Mouse (Mus musculus): Measurements from ENCODE around the gene Kyat3. TPM values are rescaled to one million over a fixed set of nuclear protein-coding genes. Genes with fewer than 3 reads are reported as not detected.
"Not testable (repeated sequence)": the region's sequence is repeated elsewhere in the genome, so short reads cannot be mapped to it uniquely, and the experiment has no call there.

The Kyat3 gene
- polyA plus RNA-seq, 1 experiment from 2014 or later = 14.0 TPM

- not testable (repeated sequence) for H3K9ac ChIP-seq (ENCODE audit: low read length); H3K9me3 ChIP-seq (ENCODE audit: control insufficient read depth, low read length); H3K27me3 ChIP-seq (ENCODE audit: control insufficient read depth, insufficient read depth, low read depth, low read length); H3K4me1 ChIP-seq (replicated peaks; ENCODE audit: control insufficient read depth, insufficient read depth, low read length); H3K36me3 ChIP-seq (ENCODE audit: control insufficient read depth, insufficient read depth, low read length); H3K27ac ChIP-seq (ENCODE audit: low read length); H3K4me2 ChIP-seq (ENCODE audit: low read depth, low read length); H3K4me3 ChIP-seq (ENCODE audit: low read length)
- ATAC-seq (ENCODE audit: low read depth) = 0 out of 2 replicates have a peak, but pooled peaks have one; percentile 20
- WGBS = 73% methylated on average over 13 of the region's 13 CpGs
These were observed 7.5 kb downstream of the Kyat3 start for GRCm38 (mm10) chr3:142708181-142708848.

- H3K27me3 ChIP-seq (ENCODE audit: control insufficient read depth, insufficient read depth, low read depth, low read length) = no peaks in the 10 kb centered on the region
- no peaks in the 10 kb centered on the region; the same call in 1 of the 2 replicates for H3K4me1 ChIP-seq (replicated peaks; ENCODE audit: control insufficient read depth, insufficient read depth, low read length)
- H3K9me3 ChIP-seq (ENCODE audit: control insufficient read depth, low read length) = no peaks in the 10 kb centered on the region
- no peak overlapping the region for H3K4me3 ChIP-seq (ENCODE audit: low read length)
- H3K4me2 ChIP-seq (ENCODE audit: low read depth, low read length) = no peak overlapping the region
- peak; percentile 51; the same call in 1 of the 2 replicates for ATAC-seq (ENCODE audit: low read depth)
- no peak overlapping the region for H3K27ac ChIP-seq (ENCODE audit: low read length)
- H3K9ac ChIP-seq (ENCODE audit: low read length) = no peak overlapping the region
- 39% methylated on average over 13 of the region's 13 CpGs for WGBS
- no peaks in the 10 kb centered on the region for H3K36me3 ChIP-seq (ENCODE audit: control insufficient read depth, insufficient read depth, low read length)
These were observed 8.1 kb downstream of the Kyat3 start for GRCm38 (mm10) chr3:142708849-142709419.

GRCm38 (mm10) chr3:142710360-142711007 is 9.6 kb downstream of the Kyat3 start:
- 6% methylated on average over 10 of the region's 10 CpGs for WGBS
- Histone ChIP-seq H3K9ac (ENCODE audit: low read length) (no peak overlapping the region), H3K9me3 (ENCODE audit: control insufficient read depth, low read length) (no peaks in the 10 kb centered on the region), H3K4me3 (ENCODE audit: low read length) (no peak overlapping the region), H3K27me3 (ENCODE audit: control insufficient read depth, insufficient read depth, low read depth, low read length) (no peaks in the 10 kb centered on the region), H3K4me1 (replicated peaks; ENCODE audit: control insufficient read depth, insufficient read depth, low read length) (no peaks in the 10 kb centered on the region; the same call in 1 of the 2 replicates), H3K36me3 (ENCODE audit: control insufficient read depth, insufficient read depth, low read length) (no peaks in the 10 kb centered on the region), H3K4me2 (ENCODE audit: low read depth, low read length) (peak overlapping the region; percentile 29), H3K27ac (ENCODE audit: low read length) (no peak overlapping the region)
- ATAC-seq (ENCODE audit: low read depth) = peak; percentile 51; the same call in 1 of the 2 replicates

GRCm38 (mm10) chr3:142711372-142711771 is 10.5 kb downstream of the Kyat3 start:
- Histone ChIP-seq H3K27ac (ENCODE audit: low read length) (no peak overlapping the region), H3K4me3 (ENCODE audit: low read length) (no peak overlapping the region), H3K4me2 (ENCODE audit: low read depth, low read length) (no peak overlapping the region), H3K9me3 (ENCODE audit: control insufficient read depth, low read length) (no peaks in the 10 kb centered on the region), H3K36me3 (ENCODE audit: control insufficient read depth, insufficient read depth, low read length) (no peaks in the 10 kb centered on the region), H3K4me1 (replicated peaks; ENCODE audit: control insufficient read depth, insufficient read depth, low read length) (no peaks in the 10 kb centered on the region; the same call in 1 of the 2 replicates), H3K9ac (ENCODE audit: low read length) (no peak overlapping the region), H3K27me3 (ENCODE audit: control insufficient read depth, insufficient read depth, low read depth, low read length) (no peaks in the 10 kb centered on the region)
- ATAC-seq (ENCODE audit: low read depth) = no peak
- WGBS = 82% methylated on average over 5 of the region's 5 CpGs

GRCm38 (mm10) chr3:142712401-142713040 is 11.7 kb downstream of the Kyat3 start:
- not testable (repeated sequence) for H3K4me1 ChIP-seq (replicated peaks; ENCODE audit: control insufficient read depth, insufficient read depth, low read length); H3K9me3 ChIP-seq (ENCODE audit: control insufficient read depth, low read length); H3K4me2 ChIP-seq (ENCODE audit: low read depth, low read length); ATAC-seq (ENCODE audit: low read depth); H3K36me3 ChIP-seq (ENCODE audit: control insufficient read depth, insufficient read depth, low read length); H3K27me3 ChIP-seq (ENCODE audit: control insufficient read depth, insufficient read depth, low read depth, low read length); H3K9ac ChIP-seq (ENCODE audit: low read length); H3K4me3 ChIP-seq (ENCODE audit: low read length); H3K27ac ChIP-seq (ENCODE audit: low read length)
- 88% methylated on average over 18 of the region's 18 CpGs for WGBS

- Histone ChIP-seq H3K27me3 (ENCODE audit: control insufficient read depth, insufficient read depth, low read depth, low read length) (no peaks in the 10 kb centered on the region), H3K9me3 (ENCODE audit: control insufficient read depth, low read length) (no peaks in the 10 kb centered on the region), H3K27ac (ENCODE audit: low read length) (no peak overlapping the region), H3K4me1 (replicated peaks; ENCODE audit: control insufficient read depth, insufficient read depth, low read length) (no peaks in the 10 kb centered on the region), H3K4me2 (ENCODE audit: low read depth, low read length) (no peak overlapping the region), H3K4me3 (ENCODE audit: low read length) (no peak overlapping the region), H3K36me3 (ENCODE audit: control insufficient read depth, insufficient read depth, low read length) (peaks cover 4% of the 10 kb centered on the region; the same call in 1 of the 2 replicates), H3K9ac (ENCODE audit: low read length) (no peak overlapping the region)
- no peak for ATAC-seq (ENCODE audit: low read depth)
- 84% methylated on average over 2 of the region's 2 CpGs for WGBS
These were observed 24.6 kb downstream of the Kyat3 start for GRCm38 (mm10) chr3:142725481-142725880.

GRCm38 (mm10) chr3:142725969-142726672 is 25.3 kb downstream of the Kyat3 start:
- Histone ChIP-seq H3K4me3 (ENCODE audit: low read length) (no peak overlapping the region), H3K36me3 (ENCODE audit: control insufficient read depth, insufficient read depth, low read length) (peaks cover 4% of the 10 kb centered on the region; the same call in 1 of the 2 replicates), H3K27ac (ENCODE audit: low read length) (no peak overlapping the region), H3K9ac (ENCODE audit: low read length) (no peak overlapping the region), H3K4me1 (replicated peaks; ENCODE audit: control insufficient read depth, insufficient read depth, low read length) (no peaks in the 10 kb centered on the region), H3K27me3 (ENCODE audit: control insufficient read depth, insufficient read depth, low read depth, low read length) (no peaks in the 10 kb centered on the region), H3K9me3 (ENCODE audit: control insufficient read depth, low read length) (no peaks in the 10 kb centered on the region), H3K4me2 (ENCODE audit: low read depth, low read length) (no peak overlapping the region)
- WGBS = 86% methylated on average over 22 of the region's 22 CpGs
- no peak for ATAC-seq (ENCODE audit: low read depth)

GRCm38 (mm10) chr3:142734291-142734690 is 33.4 kb downstream of the Kyat3 start:
- H3K9me3 ChIP-seq (ENCODE audit: control insufficient read depth, low read length) = no peaks in the 10 kb centered on the region
- no peak overlapping the region for H3K9ac ChIP-seq (ENCODE audit: low read length)
- no peaks in the 10 kb centered on the region for H3K36me3 ChIP-seq (ENCODE audit: control insufficient read depth, insufficient read depth, low read length)
- H3K4me1 ChIP-seq (replicated peaks; ENCODE audit: control insufficient read depth, insufficient read depth, low read length) = no peaks in the 10 kb centered on the region
- no peak overlapping the region for H3K4me2 ChIP-seq (ENCODE audit: low read depth, low read length)
- WGBS = 45% methylated on average over 12 of the region's 12 CpGs
- H3K27me3 ChIP-seq (ENCODE audit: control insufficient read depth, insufficient read depth, low read depth, low read length) = no peaks in the 10 kb centered on the region
- H3K4me3 ChIP-seq (ENCODE audit: low read length) = no peak overlapping the region
- ATAC-seq (ENCODE audit: low read depth) = peak; percentile 61
- no peak overlapping the region for H3K27ac ChIP-seq (ENCODE audit: low read length)
